Mouse (Mus musculus) cerebellum, postnatal 4 days (tissue): ENCODE data around the gene Tgm2.
A peak's percentile ranks its signal among the peaks of the same experiment; 100 is the strongest.

Experiments
- DNase-seq, 2 experiments: peaks; one replicate each; pipeline ENCODE4 v3.0.0; 2022; ENCODE audit warnings: low spot score in 2 of 2, mixed read lengths in 1 of 2

The Tgm2 gene

DNA sequence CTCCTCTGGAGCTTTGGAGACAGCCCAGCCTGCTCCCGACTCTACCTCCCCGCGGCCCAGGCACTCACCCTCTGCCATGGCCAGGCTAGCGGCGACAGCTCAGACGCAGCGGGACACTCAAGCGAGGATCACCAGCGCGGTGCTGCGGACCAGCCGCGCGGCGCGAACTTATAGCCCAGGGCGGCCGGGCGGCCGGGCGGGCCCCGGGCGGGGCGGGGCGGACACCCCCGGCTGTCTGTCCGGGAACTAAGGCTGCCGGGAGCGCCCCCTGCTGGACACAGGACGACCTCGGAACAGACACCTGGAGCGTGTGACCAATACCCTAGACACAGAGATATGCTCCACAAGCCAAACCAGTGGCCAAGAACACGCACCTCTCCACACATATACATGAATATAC lies at the start of gene Tgm2:
TSS of gene Tgm2 (minus strand) at position 214 of the 400 bp plus-strand sequence.
- DNase-seq, result peak; percentile 57 to 66

DNA sequence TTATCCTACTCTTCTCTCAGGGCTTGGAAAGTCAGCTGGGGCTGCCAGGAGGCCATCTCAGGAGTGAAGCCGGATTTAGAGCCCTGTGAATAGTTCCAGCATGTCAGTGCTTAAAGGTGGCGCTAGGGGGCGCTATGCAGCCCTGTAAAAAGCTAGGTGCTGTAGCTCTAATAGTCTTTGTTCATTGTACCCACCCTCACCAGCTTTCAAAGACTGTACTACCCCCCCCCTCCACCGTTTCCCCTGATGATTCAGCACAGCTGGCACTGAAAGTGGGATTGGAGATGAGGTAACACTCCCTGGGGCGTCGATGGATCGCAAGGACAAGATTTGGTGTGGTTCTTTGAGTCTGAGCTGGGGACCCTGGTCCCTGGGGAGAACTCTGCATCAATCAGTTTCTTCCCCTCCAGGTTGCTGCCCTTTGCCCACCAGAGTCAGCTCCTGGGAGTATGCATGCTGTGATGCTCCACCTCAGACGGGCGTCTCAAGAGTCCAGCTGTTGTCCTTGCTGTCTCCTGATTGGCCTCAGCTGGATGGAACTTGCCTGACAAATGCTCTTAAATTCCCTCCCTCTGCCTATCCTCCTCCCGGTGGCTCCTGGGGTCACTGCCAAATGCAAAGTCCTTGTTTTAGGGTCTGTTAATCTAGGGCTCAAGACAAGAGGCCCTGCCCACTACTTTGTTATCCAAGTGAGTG lies 48.9 kb upstream of the Tgm2 start:
- peak in 1 of 2 experiments; percentile 60 for DNase-seq

DNA sequence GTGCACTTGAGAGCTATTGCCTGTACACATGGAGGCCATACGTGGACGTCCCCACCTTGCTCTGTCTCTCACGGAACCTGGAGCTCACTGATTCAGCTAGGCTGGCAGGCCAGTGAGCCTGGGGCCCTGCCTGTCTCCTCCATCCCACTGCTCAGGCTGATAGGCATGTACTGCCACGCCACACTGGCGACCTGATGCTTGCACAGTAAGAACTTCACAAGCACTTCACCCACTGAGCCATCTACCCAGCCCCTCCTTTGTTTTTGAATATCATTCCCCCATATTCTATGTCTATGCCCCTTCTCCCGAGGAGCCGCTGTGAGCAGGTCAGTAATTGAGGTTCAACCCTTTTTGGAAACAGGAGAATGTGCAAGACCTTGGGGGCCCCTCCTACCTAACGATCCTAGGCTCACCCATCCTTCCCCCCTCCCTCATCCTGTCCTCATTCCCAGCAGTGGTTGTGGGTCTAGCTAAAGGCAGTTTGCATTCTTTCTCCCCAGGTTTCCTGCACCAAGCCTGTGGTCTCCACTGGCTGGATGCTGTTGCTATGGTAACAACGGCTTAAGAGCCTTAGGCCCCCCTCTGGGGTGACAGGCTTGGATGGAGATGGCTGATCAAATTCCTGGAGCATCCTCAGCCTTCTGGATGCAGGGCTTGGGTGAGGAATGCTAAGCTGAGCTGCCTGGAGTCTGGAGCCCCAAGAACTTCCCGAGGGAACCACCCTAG lies 47.5 kb upstream of the Tgm2 start:
- DNase-seq, result no peak

DNA sequence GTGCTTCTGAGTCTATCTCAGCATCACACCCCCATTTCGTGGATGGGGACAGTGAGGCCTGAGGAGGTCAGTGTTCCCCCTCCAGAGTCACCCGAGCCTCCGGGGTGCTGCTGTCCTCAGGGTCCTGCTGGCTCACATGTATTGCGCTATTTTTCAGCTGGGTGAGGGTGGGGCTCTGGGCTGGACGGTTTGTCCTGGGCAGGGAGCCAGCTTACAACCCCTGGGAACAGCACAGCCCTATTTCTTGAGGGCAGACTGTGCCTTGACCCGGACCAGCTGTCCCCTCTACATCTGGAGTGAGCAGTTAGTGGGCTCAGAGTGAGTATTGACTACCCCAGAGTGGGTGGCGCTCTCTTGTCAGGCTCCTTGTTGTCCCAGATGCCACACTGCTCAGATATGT lies 44.9 kb upstream of the Tgm2 start:
- no peak for DNase-seq

DNA sequence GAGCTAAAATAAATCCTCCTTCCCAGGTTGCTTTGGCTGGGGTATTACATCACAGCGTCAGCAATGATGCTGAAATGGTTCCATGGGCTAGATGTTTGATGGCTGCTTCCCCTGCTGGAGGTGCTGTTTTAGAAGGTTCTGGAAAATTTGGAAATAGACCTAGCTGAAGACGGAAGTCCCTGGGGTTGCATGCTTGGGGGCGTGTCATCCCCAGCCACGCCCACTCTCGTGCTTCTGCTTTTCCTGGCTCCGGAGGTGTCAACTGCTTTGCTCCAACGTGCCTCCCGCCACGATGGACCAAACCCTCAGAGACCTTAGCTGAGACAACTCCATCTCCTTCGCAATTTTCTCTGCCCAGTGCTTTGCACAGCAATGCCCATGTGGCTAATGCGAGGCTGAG lies 43.2 kb upstream of the Tgm2 start:
- no peak for DNase-seq

DNA sequence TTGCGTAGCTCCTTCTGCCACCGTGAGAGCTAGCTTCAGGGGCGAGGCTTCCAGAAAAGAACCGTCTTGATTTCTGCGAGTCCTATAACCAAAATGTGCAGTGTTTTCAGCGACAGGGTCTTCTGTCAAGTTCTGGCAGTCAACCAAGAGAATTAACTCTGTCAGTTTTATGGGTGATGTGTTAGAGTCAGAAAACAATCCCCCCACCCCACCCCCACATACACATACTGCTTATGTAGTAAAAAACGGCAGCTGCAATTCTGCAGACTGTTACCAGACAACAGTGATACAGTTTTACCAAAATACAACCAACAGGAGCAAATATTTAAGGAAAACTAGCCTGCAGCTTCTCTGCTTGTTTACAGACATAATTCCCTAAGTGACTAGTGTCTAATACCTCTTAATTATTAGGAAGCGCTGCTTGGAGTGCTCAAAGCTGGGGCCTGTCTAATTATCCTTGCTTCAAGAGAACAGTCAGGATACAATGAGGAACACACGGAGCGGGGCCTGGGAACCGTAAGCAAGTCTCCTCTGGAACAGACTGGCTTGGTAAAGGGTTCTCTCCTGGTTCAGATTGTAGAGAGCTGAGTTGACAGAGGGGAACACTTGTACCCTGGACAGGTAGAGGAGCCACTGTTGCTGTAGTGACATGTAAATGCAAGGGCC lies 40.1 kb upstream of the Tgm2 start:
- DNase-seq, result no peak

DNA sequence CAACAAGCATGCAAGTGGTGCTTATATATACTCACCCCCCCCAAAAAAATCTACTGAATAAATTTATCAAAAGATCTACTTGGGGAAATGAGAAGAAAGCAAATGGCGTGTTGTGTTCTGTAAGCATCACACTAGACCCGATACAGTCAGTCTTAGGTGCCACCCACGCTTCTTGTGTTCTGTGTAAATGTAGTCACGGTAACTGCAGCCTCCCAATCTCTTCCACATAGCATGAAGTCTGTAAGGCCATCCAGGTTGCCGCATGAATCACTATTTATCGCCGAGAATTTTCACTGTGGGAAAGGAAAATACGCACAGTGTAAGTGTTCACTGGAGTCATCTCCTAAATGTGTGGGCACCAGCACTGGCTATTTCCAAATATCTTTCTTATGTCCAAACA lies 37.0 kb upstream of the Tgm2 start:
- DNase-seq, result no peak

DNA sequence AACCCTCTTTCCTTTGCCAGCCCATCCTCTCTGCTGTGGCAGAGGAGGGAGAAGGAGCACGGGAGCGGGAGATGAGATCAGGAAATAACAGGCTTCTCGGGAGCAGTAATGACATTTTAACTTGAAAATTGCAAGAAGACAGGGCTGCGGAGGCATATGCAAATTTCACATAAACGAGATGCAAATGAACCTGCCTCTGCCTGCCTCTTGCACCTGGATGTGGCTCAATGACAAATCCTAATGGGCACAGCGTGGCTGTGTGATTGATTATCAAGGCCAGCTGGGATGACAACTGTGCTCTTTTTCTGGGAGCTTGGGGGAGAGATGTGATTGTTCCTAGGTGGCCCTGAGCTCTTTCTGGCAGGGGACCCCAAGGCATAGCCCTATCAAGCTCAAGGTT lies 35.7 kb upstream of the Tgm2 start:
- DNase-seq, result no peak

DNA sequence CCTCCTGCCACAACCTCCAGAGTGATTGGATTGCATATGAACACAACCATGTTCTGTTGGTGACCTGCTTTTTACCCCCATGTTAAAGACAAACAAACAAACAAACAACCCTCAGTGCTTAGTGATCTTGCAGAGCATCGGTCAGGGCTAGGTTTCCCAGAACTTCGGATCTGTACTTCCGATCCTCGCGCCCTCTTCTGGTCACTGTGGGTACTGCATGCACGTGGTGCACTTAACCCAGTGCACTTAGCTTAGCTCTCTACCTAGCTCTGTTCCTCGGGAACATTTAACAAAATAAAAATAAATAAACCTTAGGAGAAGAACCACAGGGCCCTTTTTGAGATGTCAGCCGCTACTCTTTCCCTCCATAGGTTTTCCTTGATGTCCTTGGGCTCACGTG lies 34.6 kb upstream of the Tgm2 start:
- DNase-seq, result peak; percentile 74 to 78

DNA sequence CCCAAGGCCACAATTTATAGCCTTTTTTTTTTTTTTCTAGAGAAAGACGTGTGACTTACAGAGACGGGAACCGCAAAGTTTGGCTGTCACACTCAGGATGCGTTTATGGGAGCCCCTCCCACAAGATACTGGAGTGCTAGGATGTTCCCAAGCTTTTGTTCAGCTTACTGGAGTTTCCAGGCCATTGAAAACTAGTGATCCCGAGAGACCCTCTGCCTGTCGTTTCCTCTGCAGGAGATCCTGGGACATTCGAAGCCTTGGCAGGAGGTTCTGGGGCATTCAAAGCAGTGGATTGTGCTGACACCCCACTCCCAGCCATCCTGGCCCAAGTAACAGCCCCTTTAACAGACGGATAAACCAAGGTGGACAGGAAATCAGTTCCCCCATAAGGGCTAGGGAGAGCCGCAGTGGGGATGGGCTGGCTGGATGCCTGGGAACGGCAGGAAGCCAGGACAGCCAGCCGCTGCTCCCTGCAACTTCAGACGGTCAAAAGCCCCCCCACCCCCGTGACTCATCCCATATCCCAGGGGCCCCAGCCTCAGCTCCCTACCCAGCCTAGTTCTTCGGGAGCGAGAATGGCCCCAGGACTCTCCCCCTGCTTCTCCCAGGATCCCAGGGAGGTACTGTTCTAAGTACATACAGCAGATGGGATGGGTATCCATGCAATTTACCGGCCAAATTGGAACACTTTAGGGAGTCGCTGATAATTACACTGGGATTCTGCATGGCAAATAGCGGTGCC lies 33.3 kb upstream of the Tgm2 start:
- peak in 1 of 2 experiments; percentile 55 for DNase-seq

DNA sequence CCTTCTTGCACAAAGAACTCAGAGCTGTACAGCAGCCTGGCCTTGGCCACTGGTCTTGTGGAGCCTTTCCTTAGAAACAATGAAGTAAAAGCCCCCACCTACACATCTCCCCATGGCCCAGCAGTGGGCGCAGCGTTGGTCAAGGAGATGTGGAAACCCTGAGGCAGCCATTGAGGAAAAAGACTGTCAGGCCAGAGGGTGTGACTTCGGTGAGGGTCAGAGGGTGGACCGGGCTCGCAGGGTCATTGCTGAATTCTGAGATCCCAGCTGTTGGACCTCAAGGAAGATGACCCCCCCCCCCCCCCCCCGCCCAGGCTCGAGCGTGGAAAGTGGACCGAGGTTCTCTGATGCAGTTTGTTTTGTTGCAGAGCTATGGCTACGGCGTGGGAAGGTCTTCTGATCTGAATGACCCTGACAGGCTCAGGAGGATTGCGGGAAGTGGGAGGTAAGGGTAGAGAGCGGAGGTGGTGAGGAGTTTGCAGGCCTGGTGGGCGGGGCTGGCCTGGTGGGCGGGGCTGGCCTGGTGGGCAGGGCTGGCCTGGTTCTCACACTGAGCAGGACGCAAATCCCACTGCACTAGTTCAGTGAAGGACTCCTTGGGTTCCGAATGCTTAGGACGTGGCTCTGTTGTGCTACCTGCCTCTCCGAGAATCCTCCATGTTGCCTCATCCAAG lies 32.6 kb upstream of the Tgm2 start:
- DNase-seq, result peak in 1 of 2 experiments; percentile 45

DNA sequence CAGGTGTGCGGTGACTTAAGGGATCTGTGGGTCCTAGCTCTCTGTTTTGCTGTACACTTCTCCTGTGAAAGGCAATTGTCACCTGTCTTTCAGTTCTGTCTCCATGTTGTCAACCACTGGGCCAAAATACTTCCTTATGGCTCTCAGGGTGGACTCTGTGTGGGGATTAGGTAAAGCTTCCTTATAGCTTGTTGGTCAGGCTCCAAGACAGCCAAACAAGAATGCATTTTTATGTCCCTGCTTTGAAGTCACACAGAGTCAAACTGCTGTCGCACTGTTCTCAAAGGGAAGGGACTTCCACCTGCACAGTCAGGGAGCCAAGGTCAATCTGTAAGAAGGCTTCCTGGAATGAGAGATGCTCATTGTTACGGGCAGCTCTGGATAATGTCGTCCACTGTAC lies 31.9 kb upstream of the Tgm2 start:
- DNase-seq, result no peak

DNA sequence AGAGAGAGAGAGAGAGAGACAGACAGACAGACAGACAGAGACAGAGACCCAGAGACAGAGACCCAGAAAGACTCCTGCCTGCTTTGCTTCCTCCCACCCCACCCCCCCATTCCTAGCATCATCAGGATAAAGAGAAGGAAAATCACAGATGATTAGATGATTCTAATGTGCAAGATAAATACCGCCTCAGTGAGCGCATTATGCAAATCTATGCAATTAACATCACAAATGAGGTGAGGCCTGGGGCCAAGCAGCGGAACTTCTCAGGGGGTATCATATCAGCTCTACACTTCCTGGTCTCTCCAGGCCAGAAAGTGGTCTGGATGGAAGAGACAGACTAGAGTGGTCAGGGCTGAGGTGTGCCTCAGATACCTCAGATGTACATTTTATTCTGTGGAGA lies 31.3 kb upstream of the Tgm2 start:
- DNase-seq, result no peak

DNA sequence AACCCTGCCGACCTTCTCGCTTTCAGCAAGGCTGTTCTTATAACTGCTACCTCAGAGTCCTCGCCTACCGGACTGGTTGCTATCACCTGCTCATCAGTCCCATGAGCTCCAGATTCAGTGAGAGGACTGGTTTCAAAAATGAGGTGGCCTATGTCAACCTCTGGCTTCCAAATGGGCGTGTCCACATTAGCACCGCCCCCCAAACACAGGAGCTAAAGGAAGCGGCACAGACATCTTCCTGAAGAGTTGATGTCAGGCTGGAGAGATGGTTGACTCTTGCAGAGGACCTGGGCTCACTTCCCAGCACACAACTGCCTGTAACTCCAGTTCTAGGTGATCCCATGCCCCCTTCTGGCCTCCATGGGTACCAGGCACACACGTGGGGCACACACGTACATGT lies 30.5 kb upstream of the Tgm2 start:
- DNase-seq, result no peak

DNA sequence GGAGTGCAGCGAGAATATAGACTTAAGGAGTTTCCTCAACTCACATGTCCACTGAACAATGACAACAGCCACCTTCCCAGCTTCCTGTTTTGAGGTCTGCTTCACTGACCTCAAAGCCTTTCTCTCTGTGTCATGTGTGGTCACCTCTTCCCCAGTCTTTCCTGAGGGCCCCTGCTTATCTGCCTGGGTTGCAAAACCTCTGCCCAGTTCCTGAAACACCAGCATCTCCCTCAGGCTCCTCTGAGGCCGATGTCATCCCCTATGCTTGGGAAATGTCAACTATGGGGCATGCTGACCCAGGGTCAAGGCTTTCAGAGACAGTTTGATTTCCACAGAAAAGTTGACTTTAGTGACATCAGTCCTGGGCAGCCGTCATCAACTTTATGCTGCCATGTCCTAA lies 29.2 kb upstream of the Tgm2 start:
- DNase-seq, result no peak

DNA sequence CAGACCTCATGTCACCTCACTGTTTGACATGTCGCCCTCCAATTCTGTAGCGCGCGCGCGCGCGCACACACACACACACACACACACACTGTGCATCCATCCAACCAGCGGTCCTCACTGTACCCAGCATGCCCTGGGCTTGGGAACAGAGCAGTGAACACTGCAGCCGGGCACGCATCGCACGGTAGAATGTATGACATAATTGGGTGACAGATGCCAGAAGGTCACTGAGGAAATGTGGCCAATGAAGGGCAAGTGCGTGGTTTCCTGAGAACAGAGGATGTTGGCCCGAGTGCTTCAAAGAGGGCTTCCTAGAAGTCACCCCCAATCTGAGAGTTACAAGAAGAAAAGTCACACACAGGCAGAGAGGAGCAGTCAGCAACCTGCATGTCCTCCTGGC lies 28.7 kb upstream of the Tgm2 start:
- no peak for DNase-seq

DNA sequence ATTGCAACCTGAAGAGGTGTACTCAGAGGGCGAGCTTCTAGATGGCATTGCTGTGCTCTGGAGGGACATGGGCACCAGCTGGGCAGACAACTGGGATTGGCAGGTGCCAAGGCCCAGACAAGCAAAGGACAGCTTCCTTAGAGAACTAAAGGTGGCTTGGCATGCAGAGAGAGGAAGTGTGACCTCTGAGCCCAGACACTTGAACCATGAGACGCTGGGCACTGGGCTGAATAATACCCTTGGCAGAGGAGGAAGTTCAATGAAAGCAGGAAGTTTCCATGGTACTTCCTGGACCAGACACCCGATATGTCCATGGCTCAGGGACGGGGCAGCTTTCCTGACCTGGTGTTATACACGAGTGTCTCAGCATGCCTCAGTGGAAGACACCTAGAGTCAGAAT lies 28.2 kb upstream of the Tgm2 start:
- DNase-seq, result no peak

DNA sequence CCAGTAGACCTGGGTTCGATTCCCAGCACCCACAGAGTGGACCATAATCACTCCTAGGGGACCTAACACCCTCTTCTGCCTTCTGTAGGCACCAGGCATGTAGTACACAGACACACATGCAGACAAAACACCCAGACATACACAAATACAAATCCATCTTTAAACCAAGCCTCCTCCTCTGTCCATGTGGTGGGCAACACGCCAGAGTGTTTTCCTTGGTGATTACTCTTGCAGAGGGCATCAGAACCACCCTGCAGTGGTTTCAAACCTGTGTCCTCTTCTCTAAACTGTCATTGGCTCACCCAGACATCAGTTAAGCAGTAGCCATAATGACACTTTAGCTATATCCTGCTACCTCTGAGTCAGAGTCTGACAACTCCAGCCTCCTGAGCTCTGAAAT lies 24.2 kb upstream of the Tgm2 start:
- DNase-seq, result no peak

DNA sequence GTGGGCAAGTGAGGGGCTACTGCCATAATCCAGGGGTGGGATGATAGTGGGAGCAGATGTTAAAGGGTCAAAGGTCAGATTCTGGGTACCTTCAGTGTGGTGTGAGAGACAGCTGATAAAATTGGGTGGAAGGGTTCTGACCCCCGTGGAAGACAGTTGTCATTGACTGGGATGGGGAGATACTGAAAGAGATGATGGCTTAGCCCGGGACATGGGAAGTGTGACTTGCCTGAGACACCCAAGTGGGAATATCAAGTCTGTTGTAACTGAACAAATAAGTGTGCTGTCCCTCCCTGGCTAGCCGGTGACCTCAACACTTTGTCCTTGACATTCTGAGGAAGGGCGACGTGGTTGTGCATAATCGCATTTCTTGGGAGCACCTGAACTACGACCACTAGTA lies 23.5 kb upstream of the Tgm2 start:
- DNase-seq, result no peak

DNA sequence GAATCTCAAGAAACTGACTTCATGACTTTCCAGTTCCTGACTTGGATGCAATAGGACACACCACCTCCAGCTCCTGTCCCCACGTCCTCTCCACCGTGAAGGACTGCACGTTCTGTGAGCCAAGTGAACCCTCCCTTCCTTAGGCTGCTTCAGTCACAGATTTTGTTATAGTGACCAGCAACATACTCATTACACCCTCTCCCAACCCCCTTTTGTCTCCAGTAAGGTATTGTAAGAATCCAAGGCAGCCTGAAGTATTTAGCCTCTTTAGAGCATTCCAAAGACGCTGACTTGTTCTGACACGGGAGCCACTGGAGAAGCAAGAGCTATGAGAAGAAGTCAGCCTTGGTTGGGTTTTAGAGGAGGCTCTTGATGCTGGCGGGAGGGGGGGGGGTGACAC lies 23.1 kb upstream of the Tgm2 start:
- no peak for DNase-seq

DNA sequence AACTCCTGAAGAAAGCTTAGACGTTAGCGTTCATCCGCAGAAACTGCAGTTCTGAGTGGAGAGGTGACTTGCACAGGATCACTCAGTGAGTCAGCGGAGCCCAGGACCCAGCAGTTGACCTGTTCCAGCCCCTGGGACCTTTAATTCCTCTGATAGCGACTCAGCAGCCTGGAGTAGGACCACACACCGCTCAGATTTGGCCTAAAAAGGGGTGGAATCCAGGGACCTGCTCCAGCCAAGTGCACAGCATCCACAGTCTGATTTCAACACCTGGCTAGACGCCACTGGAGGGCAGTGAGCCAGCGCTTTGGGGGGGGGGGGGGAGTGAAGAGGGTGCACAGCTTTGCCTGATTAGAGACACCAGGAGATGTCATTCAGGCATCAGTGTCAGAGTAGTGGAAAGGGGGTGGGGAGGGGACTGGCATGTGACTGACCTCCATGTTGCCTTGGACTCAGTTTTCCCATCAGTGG lies 22.5 kb upstream of the Tgm2 start:
- DNase-seq, result no peak
